Mouse (Mus musculus) left cerebral cortex, postnatal 36 days (tissue): ENCODE measurements around the gene Ube2o. TPM values are rescaled to one million over a fixed set of nuclear protein-coding genes. Genes with fewer than 3 reads are reported as not detected.
"Not testable (repeated sequence)": the region's sequence is repeated elsewhere in the genome, so short reads cannot be mapped to it uniquely, and the experiment has no call there.

Source experiments
- DNase-seq, 2 experiments: peaks; one replicate each; pipeline ENCODE4 v3.0.0; 2021 to 2022; ENCODE audit warnings: low spot score in 2 of 2, mixed read lengths in 1 of 2
- intact Hi-C: fragments of 180-260 bp; cut with DNase I; formaldehyde crosslinking; loops from one replicate; pipeline ENCODE4 v1.15.1; 2025
- total RNA-seq, 2 experiments: library from RNA; stranded (reverse); gene quantifications; 2 replicates each; pipeline ENCODE4 v1.2.3; 2021

Gene Ube2o
- total RNA-seq, 2 experiments from 2014 or later: 121 to 126 TPM

DNA sequence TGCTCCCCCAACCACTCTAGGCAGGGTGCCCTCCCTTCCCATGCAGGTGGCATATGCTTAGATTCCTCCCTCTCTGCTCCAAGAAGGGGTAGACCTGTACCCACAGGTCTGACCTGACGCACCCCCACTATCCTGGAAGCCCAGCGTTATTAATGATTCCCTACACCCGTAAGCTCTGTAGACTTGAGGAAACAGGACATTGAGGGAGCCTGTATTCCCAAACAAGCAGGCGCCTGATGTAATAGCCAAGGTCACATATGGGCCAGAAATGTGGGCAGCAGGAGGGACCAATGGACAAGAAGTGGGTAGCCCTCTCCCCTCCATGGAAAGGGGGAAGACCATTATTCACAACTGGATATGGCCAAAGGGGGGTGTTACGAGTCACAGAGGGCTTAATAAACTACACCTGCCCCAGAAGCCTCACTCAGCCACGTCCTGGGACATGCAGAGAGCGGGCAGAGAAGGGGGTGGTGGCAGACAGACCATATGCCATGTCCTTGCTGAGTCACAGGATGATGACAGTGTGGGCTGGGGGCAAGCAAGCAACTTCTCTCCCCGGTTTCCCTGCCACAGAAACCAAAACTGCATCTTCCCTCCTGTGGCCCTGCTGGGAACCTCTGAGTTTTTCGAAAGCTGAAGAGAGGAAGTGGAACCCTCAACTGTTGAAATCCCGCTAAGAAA, 35.3 kb upstream of the Ube2o start:
- DNase-seq: no peak
- intact Hi-C loops: no loop called here

DNA sequence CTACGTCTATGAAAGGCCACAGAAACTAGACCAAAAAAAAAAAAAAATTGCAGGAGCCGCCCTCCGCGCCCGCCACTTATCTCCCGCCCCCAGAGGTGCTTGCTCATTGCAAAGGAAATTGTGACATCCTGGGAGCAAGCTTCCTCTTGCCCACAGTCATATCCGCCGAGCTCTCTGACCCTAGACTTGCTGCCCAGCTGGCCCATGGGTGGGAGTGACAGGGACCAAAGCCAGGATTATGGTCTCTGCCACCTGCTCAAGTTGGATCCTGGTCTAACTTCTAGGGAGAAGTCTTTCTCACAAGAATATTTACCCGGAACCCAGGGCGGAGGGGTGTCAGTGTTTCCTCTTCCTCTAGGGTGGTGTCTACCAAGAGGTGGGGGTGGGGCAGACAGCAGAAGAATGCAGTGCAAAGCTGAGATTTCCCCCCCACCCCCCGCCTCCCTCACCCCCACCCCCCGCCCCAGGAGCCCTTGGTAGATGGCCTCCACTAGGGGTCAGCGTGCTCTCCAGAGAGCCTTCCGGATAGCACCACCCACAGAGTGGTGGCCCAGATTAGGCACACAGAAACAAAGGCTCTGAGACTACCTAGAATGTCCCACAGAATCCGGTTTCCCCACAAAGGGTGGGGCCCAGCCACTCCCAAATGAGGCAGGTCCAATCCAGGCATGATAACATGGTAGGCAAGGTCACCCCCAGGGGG, 34.6 kb upstream of the Ube2o start:
- DNase-seq: no peak
- intact Hi-C loops: no loop called here

DNA sequence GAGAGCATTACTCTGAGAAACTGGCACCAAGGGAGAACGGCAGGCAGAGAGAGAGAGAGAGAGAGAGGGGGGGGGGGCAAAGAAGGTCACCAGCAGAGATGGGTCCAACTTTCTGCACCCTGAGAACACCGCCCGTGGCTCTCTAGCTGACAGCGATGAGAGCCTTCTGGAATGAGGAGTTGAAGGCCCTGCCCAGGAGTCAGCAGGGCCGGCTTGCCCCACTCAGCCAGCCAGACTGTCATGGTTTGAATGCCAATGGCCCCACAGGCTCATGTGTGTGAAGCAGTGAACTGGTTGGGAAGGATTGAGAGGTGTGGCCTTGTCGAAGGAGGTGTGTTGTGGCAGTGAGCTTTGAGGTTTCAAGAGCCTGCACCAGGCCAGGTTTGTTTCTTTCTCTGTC, 32.0 kb upstream of the Ube2o start:
- DNase-seq: no peak
- intact Hi-C loops: no loop called here

DNA sequence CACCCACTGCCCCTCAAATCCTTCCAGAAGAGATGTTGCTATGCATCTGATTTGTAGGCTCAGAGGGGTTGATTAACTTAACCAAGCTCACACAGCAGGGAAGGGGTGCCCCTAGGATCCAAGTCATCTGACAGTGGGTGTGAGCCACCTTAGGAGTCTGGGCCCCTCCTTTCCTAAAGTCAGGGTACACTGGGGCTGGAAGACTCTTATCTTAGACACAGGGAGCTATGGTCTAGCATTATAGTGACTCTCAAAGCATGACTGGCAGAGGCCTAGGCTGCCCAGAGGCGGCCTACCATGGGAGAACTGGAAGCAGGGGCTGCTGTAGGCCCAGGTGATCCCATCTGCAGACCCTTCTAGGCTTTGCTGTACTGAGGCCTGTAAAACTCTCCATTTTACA, 31.3 kb upstream of the Ube2o start:
- intact Hi-C loops: no loop called here
- no peak for DNase-seq

DNA sequence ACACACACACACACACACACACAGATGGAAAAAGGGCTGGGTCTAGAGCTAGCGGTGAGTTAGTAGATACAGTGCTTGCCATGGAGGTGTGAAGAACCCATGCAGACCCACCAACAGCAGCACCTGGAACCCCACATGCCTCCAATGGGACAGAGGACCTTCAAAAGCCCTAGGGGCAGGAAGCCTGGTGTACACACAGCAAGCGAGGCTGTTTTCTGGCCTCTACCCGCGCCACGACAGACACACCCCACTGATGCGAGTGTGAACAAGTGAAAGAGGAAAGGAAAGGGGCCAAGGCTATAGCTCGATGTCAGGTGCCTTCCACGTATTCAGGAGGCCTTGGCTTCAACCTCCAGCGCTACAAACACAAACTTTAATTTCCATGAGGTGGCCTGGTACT, 30.6 kb upstream of the Ube2o start:
- DNase-seq: no peak
- intact Hi-C loops: no loop called here

DNA sequence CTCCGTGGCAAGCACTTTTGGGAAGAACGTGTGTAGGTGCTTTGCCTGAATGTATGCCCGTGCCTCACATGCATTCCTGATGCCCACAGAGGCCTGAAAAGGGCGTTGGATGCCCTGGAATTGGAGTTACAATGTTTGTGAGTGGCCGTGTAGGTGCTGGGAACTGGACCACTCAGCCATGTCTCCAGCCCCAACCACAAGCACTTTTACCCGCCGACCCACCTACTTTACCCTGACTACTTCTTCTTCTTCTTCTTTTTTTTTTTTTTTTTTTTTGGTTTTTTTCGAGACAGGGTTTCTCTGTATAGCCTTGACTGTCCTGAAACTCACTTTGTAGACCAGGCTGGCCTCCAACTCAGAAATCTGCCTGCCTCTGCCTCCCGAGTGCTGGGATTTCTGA, 29.9 kb upstream of the Ube2o start:
- intact Hi-C loops, DNase-seq: not testable (repeated sequence)

DNA sequence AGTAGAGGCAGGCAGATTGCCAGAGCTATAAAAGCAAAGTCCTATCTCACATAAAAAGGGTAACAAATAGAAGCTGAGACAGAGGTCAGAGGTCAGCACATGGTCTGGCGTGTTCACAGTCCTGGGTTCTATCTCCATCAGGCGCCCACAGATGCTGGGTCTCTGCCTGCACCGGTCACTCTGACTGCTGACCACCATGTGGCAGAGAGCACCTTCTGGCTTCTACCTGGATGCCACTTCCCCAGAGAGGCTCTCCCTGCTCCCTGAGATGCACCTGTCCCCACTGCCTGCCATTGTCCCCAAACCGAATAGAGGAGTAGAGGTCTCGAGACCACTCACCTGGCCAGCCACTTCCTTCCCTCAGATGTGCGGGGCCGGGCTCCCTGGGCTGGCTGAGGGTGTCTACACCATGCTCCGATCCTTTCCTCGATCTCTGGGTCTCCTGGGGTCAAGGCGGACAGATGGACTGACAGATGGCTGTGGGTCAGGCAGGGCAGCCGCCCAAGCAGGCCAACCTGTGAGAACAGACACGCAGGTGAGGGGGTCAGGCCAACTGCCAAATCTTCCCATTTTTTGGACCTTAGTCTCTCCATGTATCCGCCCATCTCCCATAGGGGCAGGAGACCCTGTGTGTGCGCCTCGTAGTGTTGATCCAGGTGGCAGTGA, 28.9 kb upstream of the Ube2o start:
- DNase-seq: no peak
- intact Hi-C loops: no loop called here

DNA sequence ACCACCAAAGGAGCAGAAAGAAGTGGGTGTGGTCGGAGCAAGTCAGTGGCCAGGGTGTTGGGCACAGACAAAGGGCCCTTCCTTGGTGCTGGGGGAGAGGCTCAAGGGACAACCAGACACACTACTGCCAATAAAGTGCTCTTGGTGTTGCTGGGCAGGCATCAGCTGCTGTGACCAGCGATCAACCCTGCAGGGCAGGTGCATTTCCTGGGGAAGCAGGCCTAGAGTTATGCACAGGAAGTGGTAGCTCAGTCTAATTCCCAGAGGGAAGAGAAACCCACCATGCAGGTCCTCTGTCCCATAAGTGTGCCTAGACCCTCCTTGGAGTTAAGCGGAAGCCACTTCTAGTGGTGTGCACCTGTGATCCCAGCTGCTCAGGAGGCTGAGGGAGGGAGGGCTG, 26.5 kb upstream of the Ube2o start:
- intact Hi-C loops: no loop called here

DNA sequence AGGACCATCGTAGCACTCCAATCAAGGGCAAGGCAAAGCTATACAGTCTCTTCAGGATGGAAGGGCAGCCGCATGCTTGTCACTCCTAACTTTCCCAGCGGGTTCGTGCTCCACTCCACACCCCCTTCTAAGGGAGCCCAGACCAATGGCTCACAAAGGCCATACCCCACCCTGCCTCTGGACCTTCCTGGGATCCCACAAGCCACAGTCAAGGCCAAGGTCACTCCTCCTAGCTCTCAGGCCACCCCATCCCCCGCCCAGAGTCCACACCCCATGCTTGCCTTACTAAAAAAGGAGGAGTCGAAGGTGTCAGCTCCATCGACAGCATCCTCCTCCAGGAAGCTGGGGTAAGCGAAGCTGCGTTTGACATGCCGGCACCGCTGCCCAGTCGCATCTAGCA, 22.9 kb upstream of the Ube2o start:
- intact Hi-C loops: no loop called here
- DNase-seq: no peak

More for the DNA sequence above, 26.5 kb upstream of the Ube2o start:
- DNase-seq: no peak

DNA sequence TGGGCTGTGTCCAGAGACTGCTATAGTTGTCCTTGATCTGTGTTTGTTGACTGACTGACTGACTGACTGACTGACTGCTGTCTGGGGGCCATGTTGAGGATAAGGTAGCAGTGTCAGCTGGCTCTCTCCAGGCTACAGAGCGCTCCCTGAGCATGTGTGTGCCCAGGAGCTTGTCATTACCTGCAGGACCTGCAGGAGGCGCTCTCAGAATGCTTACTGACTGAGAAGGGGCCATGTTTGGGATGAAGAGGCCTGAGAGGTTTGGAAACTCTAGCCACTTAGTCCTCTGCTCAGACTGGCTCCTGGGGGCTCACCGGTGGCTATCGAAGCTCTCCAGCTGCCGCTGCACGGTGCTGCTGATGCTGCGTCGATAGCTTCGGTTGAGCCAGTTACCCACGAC, 22.1 kb upstream of the Ube2o start:
- intact Hi-C loops: no loop called here

DNA sequence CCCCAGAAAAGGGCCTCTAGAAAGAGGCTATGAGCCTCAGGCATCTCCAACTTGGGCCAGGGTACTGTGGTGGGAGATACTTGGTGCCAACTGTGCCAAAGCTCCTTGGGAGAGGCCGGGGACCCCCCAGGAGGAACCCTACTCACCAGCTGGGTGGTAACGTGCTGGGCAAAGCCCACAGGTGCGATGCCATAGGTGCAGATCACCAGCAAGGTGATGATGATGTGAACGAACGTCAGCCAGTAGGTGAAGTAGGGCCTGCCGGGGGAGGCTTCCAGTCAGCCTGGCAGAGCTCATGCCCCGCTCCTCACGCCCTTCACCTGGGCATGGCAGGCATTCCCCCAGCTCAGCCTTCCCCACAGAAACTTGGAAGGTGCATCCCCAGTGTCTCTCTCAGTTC, 20.8 kb upstream of the Ube2o start:
- no peak for DNase-seq
- intact Hi-C loops: no loop called here

More for the DNA sequence above, 22.1 kb upstream of the Ube2o start:
- no peak for DNase-seq

DNA sequence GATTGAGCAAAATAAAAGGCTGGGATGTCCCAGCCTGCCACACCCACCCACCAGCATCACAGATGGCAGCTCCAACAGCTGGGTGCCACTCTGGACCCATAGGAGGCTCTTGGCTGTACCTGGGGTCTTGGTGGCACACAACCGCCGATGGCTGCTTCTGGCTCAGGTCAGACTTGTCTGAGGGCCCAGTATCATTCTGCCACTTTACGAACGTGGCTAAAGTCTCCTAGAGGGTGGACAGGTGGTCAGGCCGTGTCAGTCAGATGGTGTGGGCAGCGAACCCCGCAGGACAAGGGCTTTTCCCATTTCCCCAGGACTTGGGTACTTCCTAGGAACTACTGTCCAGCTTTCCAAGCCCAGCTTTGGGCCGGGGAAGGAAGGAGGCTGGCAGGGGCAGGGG, 19.9 kb upstream of the Ube2o start:
- intact Hi-C loops: no loop called here

DNA sequence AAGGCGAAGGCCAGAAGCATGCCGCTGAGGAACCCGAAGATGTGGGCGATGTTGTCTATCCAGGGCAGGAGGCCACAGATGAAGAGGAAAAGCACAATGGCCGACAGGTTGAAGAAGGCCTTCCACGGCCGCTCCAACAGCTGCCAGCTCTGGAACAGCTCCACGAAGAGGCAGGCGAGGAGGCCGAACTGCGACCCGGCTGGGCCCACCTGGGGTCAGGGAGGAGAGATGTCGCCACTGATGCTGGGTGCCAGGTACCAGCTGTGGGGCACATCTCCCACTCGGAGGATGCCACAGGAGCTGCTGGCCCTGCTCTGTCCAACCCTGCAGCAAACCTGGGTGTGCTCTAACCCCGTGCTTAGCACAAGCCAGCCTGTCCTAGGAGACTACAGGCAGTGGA, 18.0 kb upstream of the Ube2o start:
- intact Hi-C loops: no loop called here
- no peak for DNase-seq

More for the DNA sequence above, 19.9 kb upstream of the Ube2o start:
- DNase-seq: no peak

DNA sequence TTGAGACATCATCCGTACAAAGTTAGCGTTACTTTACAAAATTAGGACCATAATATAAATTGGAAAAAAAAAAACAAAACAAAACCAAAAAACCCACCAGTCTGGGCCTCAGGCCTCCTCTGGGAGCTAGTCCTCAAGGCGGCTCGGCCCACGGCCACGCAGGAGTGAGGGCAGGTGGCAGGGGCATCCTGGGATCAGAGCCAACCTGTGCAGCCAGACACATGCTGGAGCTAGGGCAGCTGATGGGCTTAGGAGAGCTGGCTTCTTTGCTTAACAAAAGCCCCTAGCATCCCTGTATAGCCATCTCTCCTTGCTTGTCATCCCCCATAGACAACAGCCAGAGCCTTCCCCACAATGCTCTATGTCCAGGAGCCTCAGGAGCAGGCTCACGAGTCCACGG, 16.9 kb upstream of the Ube2o start:
- DNase-seq: no peak
- intact Hi-C loops: no loop called here

DNA sequence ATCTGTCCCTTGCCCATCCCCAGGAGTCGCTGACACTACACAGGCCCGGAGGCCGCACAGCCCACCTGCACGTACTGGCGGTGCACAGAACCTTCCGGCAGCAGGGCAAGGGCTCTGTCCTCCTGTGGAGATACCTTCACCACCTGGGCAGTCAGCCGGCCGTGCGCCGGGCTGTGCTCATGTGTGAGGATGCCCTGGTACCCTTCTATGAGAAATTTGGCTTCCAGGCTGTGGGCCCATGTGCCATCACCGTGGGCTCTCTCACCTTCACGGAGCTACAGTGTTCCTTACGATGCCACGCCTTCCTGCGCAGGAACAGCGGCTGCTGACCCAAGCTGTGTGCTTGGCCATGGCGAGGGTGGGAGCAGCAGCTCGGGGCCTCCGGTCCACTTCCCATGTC, 15.5 kb upstream of the Ube2o start:
- DNase-seq: no peak
- intact Hi-C loops: no loop called here

DNA sequence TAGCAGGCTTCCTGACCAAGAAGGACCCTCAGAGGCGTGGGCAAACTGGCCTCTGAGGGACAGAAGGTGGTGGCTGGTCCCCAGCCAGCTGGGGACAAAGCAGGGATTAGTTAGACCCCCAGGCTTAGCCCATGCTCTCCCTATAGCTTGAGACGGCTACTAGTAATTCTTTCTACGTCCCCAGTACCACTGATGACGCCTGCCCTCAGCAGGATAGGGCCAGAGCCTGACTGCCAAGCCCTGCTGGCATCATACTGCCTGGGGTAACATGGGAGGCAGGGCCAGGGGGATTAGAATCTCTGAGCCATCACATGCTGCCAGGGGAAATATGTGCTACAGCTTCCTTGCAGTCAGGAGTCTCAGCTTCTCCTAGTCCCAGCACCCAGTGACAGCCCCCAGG, 12.1 kb upstream of the Ube2o start:
- no peak for DNase-seq
- intact Hi-C loops: no loop called here

DNA sequence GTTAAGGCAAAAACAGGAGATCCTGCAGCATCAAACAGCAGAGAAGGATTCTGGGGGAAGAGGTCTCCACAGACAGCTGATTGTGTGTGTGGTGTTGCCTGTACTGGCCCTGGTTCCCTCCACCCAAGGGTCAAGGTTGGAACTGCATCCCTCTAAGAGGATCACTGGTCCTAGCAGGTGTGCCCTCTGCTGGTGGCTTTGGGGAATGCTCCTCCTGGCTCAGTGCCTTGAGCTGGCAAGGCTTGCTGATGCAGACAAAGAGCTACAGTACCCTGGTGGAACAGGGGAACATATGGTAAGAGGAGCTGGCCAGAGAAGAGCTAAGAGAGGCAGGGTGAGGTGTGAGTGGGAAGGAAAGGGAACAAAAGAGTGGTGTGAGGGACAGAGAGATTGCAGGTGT, 11.2 kb upstream of the Ube2o start:
- intact Hi-C loops: no loop called here
- DNase-seq: peak; percentile 90 to 93

DNA sequence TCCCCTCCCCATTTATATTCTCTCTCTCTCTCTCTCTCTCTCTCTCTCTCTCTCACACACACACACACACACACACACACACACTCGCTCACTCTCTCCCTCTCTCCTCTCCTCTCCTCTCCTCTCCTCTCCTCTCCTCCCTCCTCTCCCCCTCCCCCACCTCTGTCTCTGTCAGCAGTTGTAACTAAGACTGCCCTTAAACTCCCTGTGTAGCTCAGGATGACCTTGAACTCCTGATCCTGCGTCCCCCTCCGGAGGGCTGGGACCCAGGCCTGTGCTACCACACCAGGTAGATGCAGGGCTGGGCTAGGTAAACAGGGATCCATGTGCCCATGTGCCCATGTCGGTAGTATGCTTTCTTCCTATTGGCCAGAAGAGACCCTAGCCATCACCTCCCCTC, 10.4 kb upstream of the Ube2o start:
- intact Hi-C loops: no loop called here
- no peak for DNase-seq

DNA sequence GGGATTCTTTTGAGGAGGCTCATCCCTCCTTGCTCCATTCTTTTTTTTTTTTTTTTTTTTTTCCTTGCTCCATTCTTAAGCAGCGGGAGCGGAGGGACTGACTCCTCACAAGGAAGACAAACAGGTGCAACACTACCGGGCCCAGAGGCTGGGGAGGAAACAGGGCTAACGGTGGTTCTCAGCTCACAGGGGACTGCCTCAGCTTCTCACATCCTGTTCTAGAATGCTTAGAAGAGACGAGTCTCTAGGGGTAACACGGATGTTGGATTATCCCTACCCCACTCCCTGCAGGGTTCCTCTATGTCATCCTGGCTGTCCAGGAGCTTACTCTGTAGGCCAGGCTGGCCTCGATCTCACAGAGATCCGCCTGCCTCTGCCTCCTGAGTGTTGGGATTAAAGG, 8.3 kb upstream of the Ube2o start:
- no peak for DNase-seq
- intact Hi-C loops: loop anchor here (2.0 kb wide), 1 partner anchor 39 kb away; no protein-coding TSS in a partner anchor

DNA sequence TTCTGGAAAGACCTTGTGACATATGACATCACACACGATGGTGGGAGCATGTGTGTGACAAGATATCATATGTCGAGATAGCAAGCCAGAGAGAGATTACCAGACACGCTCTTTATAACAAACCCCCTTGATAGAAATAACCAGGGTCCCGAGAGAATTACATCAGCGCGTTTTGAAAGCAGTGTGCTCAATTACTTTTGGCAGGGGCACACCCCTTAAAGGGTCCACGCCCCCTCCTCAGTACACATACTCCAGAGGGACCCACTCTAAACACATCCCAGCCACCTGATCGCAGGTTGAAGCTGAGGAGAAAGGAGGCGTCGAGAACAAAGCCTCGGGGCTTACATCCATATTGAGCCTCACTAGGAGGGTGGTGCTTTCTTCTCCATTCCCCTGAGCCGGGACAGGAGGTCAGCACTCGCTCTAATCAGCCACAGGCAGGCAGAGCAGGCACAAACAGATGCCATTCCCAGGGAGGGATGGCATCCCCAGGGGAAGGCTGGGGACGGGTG, 7.8 kb upstream of the Ube2o start:
- DNase-seq: no peak
- intact Hi-C loops: loop anchor here (2.0 kb wide), 1 partner anchor 40 kb away; no protein-coding TSS in a partner anchor
